Mouse (Mus musculus): ENCODE results near the gene Trappc6b.
"Not testable (repeated sequence)": the region's sequence is repeated elsewhere in the genome, so short reads cannot be mapped to it uniquely, and the experiment has no call there.

Trappc6b gene

GRCm38 (mm10) chr12:59060993-59061595 is at the start of gene Trappc6b:
Trappc6b (minus strand) TSS chr12:59061472.
- no peak for DNase-seq (ENCODE audit: low spot score)

GRCm38 (mm10) chr12:59107926-59108325 is 46.7 kb upstream of the Trappc6b start:
- DNase-seq (ENCODE audit: low spot score) = no peak

- no peak for DNase-seq (ENCODE audit: low spot score)
Observed at GRCm38 (mm10) chr12:59106491-59106890, 45.2 kb upstream of the Trappc6b start.

GRCm38 (mm10) chr12:59105914-59106313 is 44.6 kb upstream of the Trappc6b start:
- DNase-seq (ENCODE audit: low spot score) = no peak

- no peak for DNase-seq (ENCODE audit: low spot score)
Observed at GRCm38 (mm10) chr12:59104771-59105170, 43.5 kb upstream of the Trappc6b start.

GRCm38 (mm10) chr12:59095104-59096025 is 34.1 kb upstream of the Trappc6b start, which contains the start of gene Mia2:
Mia2 (plus strand) TSS chr12:59095799.
- no peak for DNase-seq (ENCODE audit: low spot score)

- DNase-seq (ENCODE audit: low spot score) = no peak
Observed at GRCm38 (mm10) chr12:59093543-59093942, 32.3 kb upstream of the Trappc6b start.

GRCm38 (mm10) chr12:59086171-59086570 is 24.9 kb upstream of the Trappc6b start:
- DNase-seq (ENCODE audit: low spot score) = no peak

- no peak for DNase-seq (ENCODE audit: low spot score)
Observed at GRCm38 (mm10) chr12:59084446-59084845, 23.2 kb upstream of the Trappc6b start.

- DNase-seq (ENCODE audit: low spot score) = no peak
Observed at GRCm38 (mm10) chr12:59080461-59080860, 19.2 kb upstream of the Trappc6b start.

- DNase-seq (ENCODE audit: low spot score) = no peak
Observed at GRCm38 (mm10) chr12:59077883-59078282, 16.6 kb upstream of the Trappc6b start.

- DNase-seq (ENCODE audit: low spot score) = no peak
Observed at GRCm38 (mm10) chr12:59076996-59077395, 15.7 kb upstream of the Trappc6b start.

GRCm38 (mm10) chr12:59074052-59074451 is 12.8 kb upstream of the Trappc6b start:
- no peak for DNase-seq (ENCODE audit: low spot score)

GRCm38 (mm10) chr12:59072286-59072685 is 11.0 kb upstream of the Trappc6b start:
- DNase-seq (ENCODE audit: low spot score) = no peak

- no peak for DNase-seq (ENCODE audit: low spot score)
Observed at GRCm38 (mm10) chr12:59068791-59069190, 7.5 kb upstream of the Trappc6b start.

GRCm38 (mm10) chr12:59067095-59067494 is 5.8 kb upstream of the Trappc6b start:
- no peak for DNase-seq (ENCODE audit: low spot score)

- DNase-seq (ENCODE audit: low spot score) = peak; percentile 85
Observed at GRCm38 (mm10) chr12:59066448-59067077, 5.3 kb upstream of the Trappc6b start, which contains the start of gene Pnn. Pnn (plus strand) TSS chr12:59066884.

- no peak for DNase-seq (ENCODE audit: low spot score)
Observed at GRCm38 (mm10) chr12:59065776-59066175, 4.5 kb upstream of the Trappc6b start.

- DNase-seq (ENCODE audit: low spot score) = no peak
Observed at GRCm38 (mm10) chr12:59064837-59065236, 3.6 kb upstream of the Trappc6b start.

- DNase-seq (ENCODE audit: low spot score) = no peak
Observed at GRCm38 (mm10) chr12:59060322-59060721, 950 bp downstream of the Trappc6b start.

GRCm38 (mm10) chr12:59058242-59058641 is 3.0 kb downstream of the Trappc6b start:
- DNase-seq (ENCODE audit: low spot score) = not testable (repeated sequence)

- DNase-seq (ENCODE audit: low spot score) = no peak
Observed at GRCm38 (mm10) chr12:59056222-59056621, 5.0 kb downstream of the Trappc6b start.

Measured in urinary bladder, postnatal 10 days (tissue).